Mouse (Mus musculus) mesoderm, embryonic 11.5 days (tissue): Measurements from ENCODE around the gene Nup133.
A peak's percentile ranks its signal among the peaks of the same experiment; 100 is the strongest.

ENCODE experiments used
- DNase-seq: peaks from one replicate; pipeline ENCODE4 v3.0.0-alpha.2; 2012; ENCODE audit warnings: low read depth, low spot score

Nup133 gene

GRCm38 (mm10) chr8:123887956-123888355 is 61.1 kb downstream of the Nup133 start:
- DNase-seq = no peak

DNA sequence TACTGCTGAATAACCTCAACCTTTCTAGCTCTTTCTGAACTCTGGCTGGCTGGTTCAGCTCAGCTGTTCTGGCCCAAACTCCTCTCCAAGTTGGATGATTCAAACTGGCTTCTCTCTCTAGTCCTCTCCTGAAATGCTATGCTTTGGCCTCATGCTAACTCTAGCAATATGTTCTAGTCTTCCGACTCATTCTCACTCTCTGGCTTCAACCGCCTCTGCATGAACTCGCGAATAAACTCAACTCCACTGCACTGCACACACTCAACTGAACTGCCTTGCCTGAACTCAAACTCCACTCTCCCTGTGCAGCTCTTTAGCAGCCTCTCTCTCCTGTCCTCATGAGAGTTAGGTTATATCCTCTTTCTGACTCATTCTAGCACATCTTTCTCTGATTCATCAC is 61.9 kb downstream of the Nup133 start:
- DNase-seq = no peak

DNA sequence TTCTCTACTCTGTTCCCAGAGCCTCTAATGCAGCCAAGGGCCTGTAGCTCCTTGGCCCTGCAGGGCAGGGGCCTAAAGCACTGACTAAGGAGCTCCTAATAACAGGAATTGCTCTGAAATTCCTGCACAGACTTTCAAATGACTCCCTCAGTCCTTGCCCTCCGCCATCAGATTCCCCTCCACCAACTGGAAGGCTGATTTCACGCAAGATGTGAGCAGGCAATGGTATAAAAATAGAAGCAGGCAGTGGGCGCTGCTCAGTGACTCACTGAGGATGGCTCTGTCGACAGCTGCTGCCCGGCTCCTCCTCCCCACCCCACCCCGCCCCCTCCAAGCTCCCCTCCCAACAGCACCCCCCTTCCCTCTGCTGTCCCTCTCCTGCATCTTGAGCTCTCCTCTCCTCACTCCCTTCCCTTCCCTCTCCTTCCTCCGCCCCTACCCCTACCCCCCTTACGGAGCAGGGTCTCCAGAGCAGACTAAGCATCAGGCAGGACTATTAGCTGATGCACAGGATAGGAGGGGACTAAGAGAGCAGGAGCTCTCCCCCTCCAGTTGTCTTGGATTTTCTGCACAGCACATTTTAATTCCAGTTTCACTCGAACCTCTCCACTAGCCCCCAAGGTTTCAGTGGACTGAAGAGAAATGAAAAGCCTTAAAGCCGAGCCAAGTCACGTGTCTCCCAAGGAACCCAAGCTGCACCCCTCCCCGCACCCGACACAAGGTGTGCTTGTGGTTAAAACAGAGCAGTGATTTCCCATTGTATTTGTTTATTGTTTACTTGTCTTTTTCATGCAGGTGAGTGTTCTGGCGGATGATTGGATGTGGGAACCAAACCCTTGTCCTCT is 64.1 kb downstream of the Nup133 start:
- DNase-seq = peak; percentile 34

- no peak for DNase-seq
These were observed 66.0 kb downstream of the Nup133 start for GRCm38 (mm10) chr8:123883094-123883493.

- DNase-seq = no peak
These were observed 66.7 kb downstream of the Nup133 start for GRCm38 (mm10) chr8:123882412-123882811.

DNA sequence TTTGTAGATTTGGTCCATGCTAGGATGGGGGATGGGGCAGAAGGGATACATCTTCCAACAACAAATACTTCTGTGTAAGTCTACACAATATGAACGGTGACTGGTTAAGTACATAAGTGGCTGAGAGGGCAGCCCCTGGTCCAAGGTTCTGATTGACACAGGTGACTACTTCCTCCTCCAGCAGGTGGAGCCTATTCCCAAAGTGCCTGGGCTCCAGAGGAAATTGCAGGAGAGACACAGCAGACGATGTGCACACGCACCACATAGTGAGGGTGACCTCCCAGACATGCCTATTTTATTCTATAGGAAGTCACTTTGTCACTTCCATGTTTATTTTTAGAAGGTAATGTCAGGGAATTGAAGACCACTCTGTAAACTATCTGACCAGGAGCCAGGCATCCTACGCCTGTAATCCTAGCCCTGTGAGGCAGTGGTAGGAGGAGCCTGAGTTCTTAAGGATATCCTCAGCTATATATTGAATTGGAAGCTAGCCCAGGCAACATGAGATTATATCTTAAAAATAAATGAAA is 68.2 kb downstream of the Nup133 start:
- DNase-seq = no peak

DNA sequence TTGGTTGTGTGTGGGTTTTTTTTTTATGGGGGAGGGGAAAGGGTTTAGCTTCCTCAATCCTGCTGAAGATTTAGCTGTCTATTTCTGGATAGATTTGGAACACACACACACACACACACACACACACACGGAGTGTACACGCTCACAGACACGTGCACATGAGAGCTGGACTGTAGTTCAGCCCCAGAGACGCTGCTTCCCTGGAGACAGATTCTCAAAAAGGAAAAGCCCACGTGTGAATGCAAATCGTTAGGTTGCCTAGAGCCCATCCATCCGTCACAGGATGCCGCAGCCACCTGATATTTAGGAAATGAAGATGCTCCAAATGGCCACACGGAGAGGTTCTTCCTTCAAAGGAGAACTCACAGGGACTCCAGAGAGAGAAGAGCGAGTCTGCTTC is 68.8 kb downstream of the Nup133 start:
- DNase-seq = no peak

DNA sequence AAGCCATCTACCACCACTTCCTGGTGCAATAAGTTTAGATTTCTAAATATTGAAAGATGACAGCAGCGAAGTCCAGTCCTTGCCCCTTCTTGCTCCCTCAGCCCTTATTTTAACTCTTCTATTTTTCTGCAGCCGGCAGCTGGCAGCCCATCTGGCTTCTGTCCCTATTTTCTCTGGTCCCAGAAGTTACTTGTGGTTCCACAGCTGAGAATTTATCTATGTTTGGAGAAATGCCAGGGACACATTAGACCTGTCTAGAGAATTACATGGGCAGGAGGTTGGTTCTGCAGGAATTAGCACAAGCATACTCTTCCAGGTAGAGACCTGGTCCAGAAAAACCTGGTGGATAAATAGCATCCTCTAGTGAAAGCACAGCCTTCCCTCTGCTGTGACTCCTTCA is 71.2 kb downstream of the Nup133 start:
- DNase-seq = no peak

DNA sequence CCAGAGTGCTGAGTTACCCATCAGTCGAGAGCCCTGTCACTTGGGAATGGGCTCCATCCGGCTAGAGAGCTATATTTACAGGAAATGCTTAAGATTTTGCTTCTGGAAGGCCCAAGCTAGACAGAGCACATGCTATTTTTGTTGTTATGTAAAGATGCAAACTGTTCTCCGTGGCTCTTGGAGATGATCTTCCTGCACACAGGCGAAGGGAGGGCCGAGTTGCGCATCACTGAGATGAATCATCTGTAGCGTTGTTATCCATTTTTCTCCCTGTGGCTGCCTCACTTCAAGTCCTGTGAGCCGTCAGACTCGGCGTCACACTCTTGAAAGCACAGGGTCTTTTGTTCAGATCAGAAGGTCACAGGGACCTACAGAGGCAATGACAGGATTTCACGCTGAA is 74.7 kb downstream of the Nup133 start:
- no peak for DNase-seq

GRCm38 (mm10) chr8:123873364-123873763 is 75.7 kb downstream of the Nup133 start:
- DNase-seq = no peak

DNA sequence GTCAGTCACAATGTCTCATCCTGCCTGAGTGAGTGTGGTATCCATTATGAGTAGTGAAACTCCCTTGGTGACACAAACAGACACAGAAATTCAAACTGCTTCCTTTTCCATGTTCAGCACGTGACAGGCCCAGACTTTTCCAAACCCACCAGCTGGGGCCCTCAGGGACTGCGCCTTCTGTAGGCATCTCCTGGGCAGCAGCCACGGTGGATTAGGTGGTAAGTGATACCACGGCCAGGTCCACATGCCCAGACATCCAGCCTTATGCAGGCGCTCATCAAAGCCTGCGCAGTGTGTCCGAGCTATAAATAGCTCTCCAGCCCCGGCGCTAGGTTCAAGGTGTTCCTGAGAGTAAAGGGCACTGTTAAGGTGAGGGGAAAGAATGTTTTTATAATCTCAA is 77.0 kb downstream of the Nup133 start:
- DNase-seq = no peak

DNA sequence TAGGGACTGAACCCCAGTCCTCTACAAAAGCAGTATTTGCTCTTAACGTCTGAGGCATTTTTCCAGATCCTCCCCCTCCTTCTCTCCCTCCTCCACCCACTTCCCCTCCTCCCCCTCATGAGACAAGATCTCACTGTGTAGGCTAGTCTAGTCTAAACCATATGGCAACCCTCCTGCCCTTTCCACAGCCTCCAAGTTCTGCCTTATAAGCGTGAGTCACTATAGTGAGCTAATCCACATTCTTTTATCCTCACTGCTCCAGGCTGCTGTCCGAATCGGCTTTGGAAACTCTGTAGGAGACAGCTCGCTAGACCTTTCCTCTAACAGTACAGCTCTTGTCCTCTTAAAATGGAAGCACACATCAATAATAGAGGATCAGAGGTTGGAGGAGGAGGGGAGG is 82.1 kb downstream of the Nup133 start:
- no peak for DNase-seq

DNA sequence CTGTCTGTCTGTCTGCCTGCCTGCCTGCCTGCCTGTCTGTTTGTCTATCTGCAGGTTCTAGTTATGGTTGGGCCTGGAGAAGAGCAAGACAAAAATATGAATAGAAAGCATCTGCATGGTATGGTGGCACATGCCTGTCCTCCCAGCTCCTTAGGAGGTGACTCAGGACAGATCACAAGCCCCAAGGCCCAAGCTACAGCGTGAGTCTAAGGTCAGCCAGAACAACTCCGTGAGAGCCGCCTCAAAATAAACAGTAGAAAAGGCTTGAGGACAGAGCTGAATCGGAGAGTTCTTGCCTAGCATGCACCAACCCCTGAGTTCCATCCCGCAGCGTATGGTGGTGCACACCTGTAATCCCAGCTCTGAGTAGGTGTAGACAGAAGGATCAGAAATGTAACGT is 83.3 kb downstream of the Nup133 start:
- DNase-seq = no peak

- DNase-seq = no peak
These were observed 88.7 kb downstream of the Nup133 start for GRCm38 (mm10) chr8:123860386-123860785.

DNA sequence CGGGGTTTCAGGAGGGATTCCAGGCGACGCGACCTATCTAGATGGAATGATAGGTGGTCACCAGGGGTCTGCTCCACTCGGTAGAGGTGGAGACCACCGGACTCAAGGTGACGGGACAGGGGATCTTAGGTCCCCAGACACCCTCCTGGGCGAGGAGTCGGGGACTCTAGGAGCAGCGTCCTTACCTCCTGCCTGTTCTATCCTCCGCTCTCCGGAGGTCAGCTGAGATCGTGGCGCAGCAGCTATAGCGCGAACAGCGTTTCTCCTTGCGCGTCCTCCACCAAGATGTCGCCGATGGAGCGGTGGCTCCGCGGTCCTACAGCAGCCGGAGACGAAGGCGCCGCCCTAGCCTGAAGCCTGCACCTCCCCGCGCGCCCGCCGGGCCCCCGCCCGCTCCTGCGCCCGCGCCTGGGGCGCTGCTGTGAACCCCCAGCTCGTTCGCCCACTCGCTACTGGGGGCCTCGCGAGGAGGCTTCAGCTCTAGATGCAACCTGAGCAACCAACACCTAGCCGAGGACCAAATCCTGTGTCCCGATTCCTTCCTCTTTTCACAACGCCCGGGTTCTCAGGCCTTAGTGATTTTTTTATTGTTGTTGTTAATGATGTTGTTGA is 89.3 kb downstream of the Nup133 start, which contains the start of gene Ccsap:
Gene Ccsap, minus strand, starts transcription at position 562 of the 612 bp plus-strand sequence.
- peak; percentile 50 for DNase-seq

- DNase-seq = peak; percentile 92
These were observed 90.0 kb downstream of the Nup133 start for GRCm38 (mm10) chr8:123858941-123859647.

GRCm38 (mm10) chr8:123858574-123858940 is 90.5 kb downstream of the Nup133 start:
- peak; percentile 30 for DNase-seq

GRCm38 (mm10) chr8:123857361-123857760 is 91.7 kb downstream of the Nup133 start:
- DNase-seq = no peak

DNA sequence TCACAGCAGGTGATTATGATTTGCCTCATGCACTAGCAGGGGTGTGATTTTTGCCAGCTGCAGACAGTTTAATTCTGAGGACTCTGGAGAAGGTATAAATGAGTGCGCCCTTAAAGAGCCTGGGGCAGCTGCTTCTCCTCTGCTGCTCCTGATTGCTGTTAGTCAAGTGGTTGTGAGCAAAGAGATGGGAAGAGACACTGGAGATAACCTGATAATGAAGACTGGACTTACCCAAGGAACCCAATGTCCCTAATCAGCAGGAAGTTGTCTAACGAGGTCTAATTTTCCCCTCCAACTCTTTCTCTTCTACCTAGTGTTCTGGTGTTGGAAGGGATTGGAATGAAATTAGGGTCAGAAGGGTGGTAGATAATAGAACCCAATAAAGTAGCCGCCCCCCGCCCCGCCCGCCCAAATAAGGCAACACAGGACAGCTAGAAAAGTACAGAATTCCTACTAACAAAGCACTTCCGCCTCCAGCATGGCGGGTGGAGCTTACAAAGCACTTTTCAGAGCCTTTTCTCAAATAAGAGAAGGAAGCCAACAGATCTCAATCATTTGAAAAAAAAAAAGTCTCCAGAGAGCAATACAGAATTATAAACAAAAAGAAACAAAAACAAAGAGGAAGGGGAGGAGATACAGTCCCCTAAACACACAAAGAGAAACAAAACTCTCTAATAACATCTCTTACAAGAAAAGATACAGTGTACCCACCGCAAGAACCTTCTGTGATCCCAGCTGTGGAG is 94.2 kb downstream of the Nup133 start:
- DNase-seq = no peak

GRCm38 (mm10) chr8:123854252-123854651 is 94.8 kb downstream of the Nup133 start:
- no peak for DNase-seq

- DNase-seq = no peak
These were observed 97.5 kb downstream of the Nup133 start for GRCm38 (mm10) chr8:123851590-123851989.

GRCm38 (mm10) chr8:123849352-123849751 is 99.7 kb downstream of the Nup133 start:
- no peak for DNase-seq
